Mouse (Mus musculus) bone marrow macrophage, adult 2 months (primary cell): ENCODE measurements around the gene Ntrk2.

Experiments
- CTCF ChIP-seq: IDR thresholded peaks from 2 replicates; pipeline ENCODE4 v1.5.1; 2012; ENCODE audit warnings: low read depth, mild to moderate bottlenecking, low read length, moderate library complexity
- POLR2A ChIP-seq: IDR thresholded peaks from 2 replicates; pipeline ENCODE4 v1.6.1; 2012; ENCODE audit warnings: mild to moderate bottlenecking, low read depth, low read length, borderline replicate concordance

DNA sequence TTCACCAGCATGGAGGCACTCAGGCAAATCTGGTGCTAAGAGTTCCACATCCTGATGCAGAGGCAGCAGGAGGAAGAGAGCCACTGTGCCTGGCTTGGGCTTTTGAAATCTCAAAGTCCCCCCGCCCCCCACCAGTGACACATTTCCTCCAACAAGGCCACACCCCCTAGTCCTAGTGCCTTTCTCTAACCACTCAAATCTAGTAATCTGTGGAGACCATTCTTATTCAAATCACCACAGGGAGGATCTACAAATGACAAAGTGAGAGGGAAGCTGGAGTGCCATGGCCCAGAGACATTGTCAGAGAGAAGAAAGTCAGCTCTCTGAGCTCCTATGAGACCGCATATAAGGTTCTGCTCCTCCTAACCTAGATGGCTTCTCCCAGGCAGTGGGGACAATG, 105.6 kb downstream of the Ntrk2 start:
- no peak for TF ChIP-seq CTCF
- no peak for TF ChIP-seq POLR2A
